Mouse (Mus musculus) ES-E14 (cell line): ENCODE data around the gene Cmip.

Source experiments
- ZC3H11A ChIP-seq: IDR thresholded peaks from 2 replicates; pipeline ENCODE4 v1.6.1; 2012; ENCODE audit warnings: low read depth, mild to moderate bottlenecking, inconsistent platforms, low read length, borderline replicate concordance
- ZNF384 ChIP-seq: IDR thresholded peaks from 2 replicates; pipeline ENCODE4 v1.6.1; 2012; ENCODE audit warnings: low read depth, low read length, inconsistent platforms

DNA sequence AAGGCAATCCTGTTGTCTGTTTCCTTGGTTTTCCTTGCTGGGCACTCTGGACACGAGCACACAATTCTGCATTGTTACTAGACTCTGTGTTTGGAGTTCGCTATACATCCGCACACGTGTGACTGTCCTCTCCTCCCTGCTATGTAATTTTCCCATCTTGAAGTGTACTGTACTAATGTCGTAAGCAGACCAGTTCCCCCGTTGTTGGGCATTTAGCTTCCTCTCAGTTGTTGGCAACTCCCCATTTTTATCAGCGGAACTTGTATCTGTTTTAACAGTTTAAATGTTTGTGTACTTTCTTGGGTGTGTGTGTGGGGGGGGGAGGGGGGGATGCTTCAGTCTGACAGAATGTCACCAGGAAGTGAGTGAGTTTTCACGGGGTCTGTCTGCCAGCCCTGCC is 5.8 kb downstream of the Cmip start:
- TF ChIP-seq ZNF384 (no peak), ZC3H11A (no peak)
